11 mouse cellular contexts compared by ENCODE assay signal in the genomic region with DNA sequence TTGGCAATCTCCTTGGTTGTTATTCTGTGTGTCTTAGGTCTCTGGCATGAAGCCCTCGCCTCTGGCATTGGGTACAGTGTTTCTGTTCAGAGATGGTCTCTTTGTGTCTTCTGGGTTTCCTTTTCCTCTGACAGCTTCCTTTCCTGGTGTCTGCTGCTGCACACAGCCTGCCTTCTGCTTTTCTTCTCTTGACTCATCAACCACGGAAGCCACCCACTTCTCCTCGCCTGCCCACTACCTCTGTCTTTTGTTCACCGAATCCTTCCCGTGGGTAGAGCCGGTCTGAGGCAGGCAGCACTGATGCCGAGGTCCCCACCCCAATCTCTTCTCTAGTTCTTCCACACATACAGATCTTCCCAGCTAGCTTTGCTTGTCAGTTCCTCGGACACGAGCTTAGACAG.
A peak's percentile ranks its signal among the peaks of the same experiment; 100 is the strongest.
DNase-seq lines count a peak whose midpoint lies in the region; ATAC-seq lines count a peak whose summit lies in the region.
"Had no signal": no experiment of that assay in that cellular context is flagged by ENCODE, and none has a peak within 500 bp of the region (broad histone marks: within the 10 kb centered on the region; RNA-seq: fewer than 3 reads in every experiment).

No protein-coding gene starts in this region.

- H3K27ac ChIP-seq in embryonic facial prominence, embryonic 14.5 days (replicated peaks; ENCODE audit: low read depth, low read length): no peak overlapping the region
- no peak overlapping the region for H3K27ac ChIP-seq in embryonic facial prominence, embryonic 10.5 days (replicated peaks)
- no peak overlapping the region for H3K27ac ChIP-seq in forebrain, embryonic 14.5 days (ENCODE audit: low read depth, low read length)
- H3K27ac ChIP-seq: liver, embryonic 13.5 days; midbrain, embryonic 12.5 days had no signal

- 79% methylated on average over 9 of the region's 9 CpGs for WGBS in embryonic facial prominence, embryonic 14.5 days
- 84% methylated on average over 9 of the region's 9 CpGs for WGBS in embryonic facial prominence, embryonic 10.5 days
- WGBS in forebrain, embryonic 14.5 days: 73% methylated on average over 9 of the region's 9 CpGs

- H3K9ac ChIP-seq in embryonic facial prominence, embryonic 14.5 days (ENCODE audit: low read depth, low read length): no peak overlapping the region
- H3K9ac ChIP-seq in forebrain, embryonic 14.5 days (ENCODE audit: low read length): no peak overlapping the region
- H3K9ac ChIP-seq: liver, embryonic 13.5 days; midbrain, embryonic 12.5 days had no signal

- H3K9me3 ChIP-seq in embryonic facial prominence, embryonic 14.5 days (ENCODE audit: control insufficient read depth, low read length): no peaks in the 10 kb centered on the region
- no peaks in the 10 kb centered on the region for H3K9me3 ChIP-seq in embryonic facial prominence, embryonic 10.5 days
- H3K9me3 ChIP-seq in forebrain, embryonic 14.5 days (replicated peaks; ENCODE audit: control insufficient read depth, low read length): no peaks in the 10 kb centered on the region
- H3K9me3 ChIP-seq: liver, embryonic 13.5 days; midbrain, embryonic 12.5 days had no signal

- no peak overlapping the region for H3K4me3 ChIP-seq in embryonic facial prominence, embryonic 14.5 days (ENCODE audit: low read depth, low read length)
- no peak overlapping the region for H3K4me3 ChIP-seq in embryonic facial prominence, embryonic 10.5 days
- H3K4me3 ChIP-seq in forebrain, embryonic 14.5 days (ENCODE audit: low read depth, low read length): no peak overlapping the region
- H3K4me3 ChIP-seq: liver, embryonic 13.5 days; midbrain, embryonic 12.5 days had no signal

- H3K27me3 ChIP-seq in embryonic facial prominence, embryonic 14.5 days (replicated peaks; ENCODE audit: control insufficient read depth, insufficient read depth, low read length): no peaks in the 10 kb centered on the region
- no peaks in the 10 kb centered on the region for H3K27me3 ChIP-seq in embryonic facial prominence, embryonic 10.5 days (replicated peaks; ENCODE audit: low read depth, poor library complexity, severe bottlenecking)
- H3K27me3 ChIP-seq in forebrain, embryonic 14.5 days (replicated peaks; ENCODE audit: control insufficient read depth, insufficient read depth, low read length): no peaks in the 10 kb centered on the region
- H3K27me3 ChIP-seq: liver, embryonic 13.5 days; midbrain, embryonic 12.5 days had no signal

- no peaks in the 10 kb centered on the region for H3K36me3 ChIP-seq in embryonic facial prominence, embryonic 14.5 days (ENCODE audit: control insufficient read depth, insufficient read depth, low read length)
- H3K36me3 ChIP-seq in embryonic facial prominence, embryonic 10.5 days (replicated peaks): peaks cover 4% of the 10 kb centered on the region; the same call in 1 of the 2 replicates
- peaks cover 8% of the 10 kb centered on the region for H3K36me3 ChIP-seq in forebrain, embryonic 14.5 days (ENCODE audit: control insufficient read depth, insufficient read depth, low read length)
- H3K36me3 ChIP-seq: liver, embryonic 13.5 days had no signal

- ATAC-seq in embryonic facial prominence, embryonic 14.5 days (ENCODE audit: low read depth): no peak
- ATAC-seq in CD4-positive, CD25-positive, alpha-beta regulatory T cell, adult 4 months: peak; percentile 79
- no peak for ATAC-seq in erythroid progenitor cell, adult 5-6 weeks (replicated peaks; ENCODE audit: low FRiP score, poor library complexity, severe bottlenecking)
- no peak for ATAC-seq in forebrain, embryonic 14.5 days

- DNase-seq in embryonic facial prominence, embryonic 14.5 days (ENCODE audit: low spot score): peak; percentile 27
- no peak for DNase-seq in embryonic facial prominence, embryonic 10.5 days (ENCODE audit: low spot score)
- peak; percentile 66 to 67 for DNase-seq in frontal cortex, postnatal 36 days (ENCODE audit: low spot score in 2 of 2)
- DNase-seq in right cerebral cortex, postnatal 10 days (ENCODE audit: low spot score in 2 of 2): peak; percentile 54 to 56
- DNase-seq in forebrain, embryonic 14.5 days (ENCODE audit: low spot score): no peak
- no peak for DNase-seq in adrenal gland, adult 2 months
- DNase-seq: liver, embryonic 13.5 days; retina, postnatal 1 day had no signal

- H3K4me1 ChIP-seq in embryonic facial prominence, embryonic 14.5 days (ENCODE audit: control insufficient read depth, insufficient read depth, low read length): no peaks in the 10 kb centered on the region
- peaks cover 10% of the 10 kb centered on the region for H3K4me1 ChIP-seq in embryonic facial prominence, embryonic 10.5 days
- no peaks in the 10 kb centered on the region for H3K4me1 ChIP-seq in forebrain, embryonic 14.5 days (ENCODE audit: control insufficient read depth, insufficient read depth, low read length)
- H3K4me1 ChIP-seq: liver, embryonic 13.5 days; midbrain, embryonic 12.5 days had no signal

- H3K4me2 ChIP-seq in embryonic facial prominence, embryonic 14.5 days (ENCODE audit: low read depth, low read length): no peak overlapping the region
- no peak overlapping the region for H3K4me2 ChIP-seq in forebrain, embryonic 14.5 days (ENCODE audit: low read length)
- H3K4me2 ChIP-seq: liver, embryonic 13.5 days; midbrain, embryonic 12.5 days had no signal

Comparison
In these comparisons a context has a peak if more than half of its experiments do, and no peak if none do; other contexts are left out.
1. DNase-seq: peak in embryonic facial prominence, embryonic 14.5 days (single experiment), frontal cortex, postnatal 36 days (2 of 2) and right cerebral cortex, postnatal 10 days (2 of 2); none in embryonic facial prominence, embryonic 10.5 days (single experiment), forebrain, embryonic 14.5 days (single experiment) and adrenal gland, adult 2 months (single experiment).